Mouse (Mus musculus): ENCODE data around the gene D930048N14Rik. TPM values are rescaled to one million over a fixed set of nuclear protein-coding genes. Genes with fewer than 3 reads are reported as not detected.

D930048N14Rik gene
- polyA plus RNA-seq, 1 experiment from 2014 or later, result 1.00 TPM

DNA sequence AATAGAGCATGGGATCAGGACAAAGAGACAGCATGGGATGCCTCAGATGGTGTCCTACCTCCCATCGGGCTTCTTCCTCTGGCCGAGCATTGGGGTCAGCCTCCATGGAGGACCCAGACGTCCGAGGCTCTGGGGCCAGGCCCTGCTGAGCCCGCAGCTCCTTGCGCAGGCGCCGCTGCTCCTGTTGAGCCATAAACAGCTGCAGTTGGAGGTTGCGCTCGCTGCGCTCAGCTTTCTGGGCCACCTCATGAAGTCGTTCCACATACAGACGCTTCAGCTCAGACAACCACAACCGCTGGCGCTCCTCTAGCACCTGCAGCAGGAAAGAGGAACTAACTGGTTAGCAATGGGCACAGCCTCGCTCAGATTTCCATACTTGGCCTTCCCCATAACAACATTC lies 6.5 kb upstream of the D930048N14Rik start:
- WGBS, result 70% methylated on average over 16 of the region's 16 CpGs
- Histone ChIP-seq H3K27ac (peak overlapping the region; percentile 44; the same call in 1 of the 2 replicates), H3K9ac (peak overlapping the region; percentile 5; the same call in 1 of the 2 replicates), H3K4me1 (replicated peaks) (peaks cover 38% of the 10 kb centered on the region), H3K36me3 (peaks cover 10% of the 10 kb centered on the region; the same call in 1 of the 2 replicates), H3K4me2 (0 out of 2 replicates have a peak overlapping the region, but pooled peaks have one; percentile 29), H3K4me3 (no peak overlapping the region), H3K9me3 (replicated peaks) (no peaks in the 10 kb centered on the region), H3K27me3 (0 out of 2 replicates have a peak, but pooled peaks cover 4% of the 10 kb centered on the region)
- no peak for ATAC-seq (replicated peaks; ENCODE audit: insufficient number of reproducible peaks, insufficient read depth, low FRiP score, low read depth)

DNA sequence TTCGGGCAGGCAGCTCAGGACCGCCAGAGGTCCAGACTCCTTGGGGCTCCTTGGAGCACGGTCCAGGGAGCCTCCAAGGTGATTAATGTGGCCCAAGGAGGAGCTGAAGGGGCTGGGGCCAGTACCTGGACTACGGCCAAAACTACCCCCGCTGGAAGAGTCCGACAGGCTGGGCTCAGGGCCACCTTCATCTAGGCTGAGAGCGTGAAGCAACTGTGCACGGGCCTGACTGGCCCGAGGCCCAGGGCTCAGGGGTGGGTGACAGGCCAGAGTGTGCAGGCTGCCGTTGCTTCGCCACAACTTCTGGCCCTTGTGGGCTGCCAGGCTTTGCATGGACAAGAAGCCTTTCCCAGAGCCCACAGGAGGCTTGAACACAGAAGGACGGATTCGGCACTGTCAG lies 5.5 kb upstream of the D930048N14Rik start:
- no peak overlapping the region for H3K9ac ChIP-seq
- no peak for ATAC-seq (replicated peaks; ENCODE audit: insufficient number of reproducible peaks, insufficient read depth, low FRiP score, low read depth)
- H3K27ac ChIP-seq, result peak overlapping the region; percentile 4; the same call in 1 of the 2 replicates

DNA sequence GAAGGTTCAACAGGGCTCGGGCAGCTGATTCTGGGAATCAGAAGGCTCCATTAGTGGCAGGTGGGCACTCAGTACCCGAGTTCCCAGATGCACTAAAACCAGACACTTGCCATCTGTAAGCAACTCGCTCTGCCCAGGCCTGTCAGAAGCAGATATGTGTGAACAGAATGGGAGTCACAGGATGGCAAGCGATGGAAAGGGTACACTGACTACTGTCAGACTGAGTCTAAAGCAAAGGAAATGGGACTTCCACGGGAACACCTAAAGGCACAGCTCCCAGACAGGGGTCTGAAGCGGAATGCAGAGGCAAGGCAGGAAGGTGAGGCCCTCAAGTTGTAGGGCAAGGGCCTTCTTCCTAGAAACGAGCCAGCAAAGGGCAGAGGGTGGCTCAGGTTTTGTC lies 4.5 kb upstream of the D930048N14Rik start:
- Histone ChIP-seq H3K4me2 (0 out of 2 replicates have a peak overlapping the region, but pooled peaks have one; percentile 95), H3K4me1 (replicated peaks) (peaks cover 57% of the 10 kb centered on the region), H3K27me3 (0 out of 2 replicates have a peak, but pooled peaks cover 4% of the 10 kb centered on the region), H3K36me3 (peaks cover 10% of the 10 kb centered on the region; the same call in 1 of the 2 replicates), H3K27ac (peak overlapping the region; percentile 25), H3K9ac (no peak overlapping the region), H3K9me3 (replicated peaks) (no peaks in the 10 kb centered on the region), H3K4me3 (no peak overlapping the region)
- WGBS, result 82% methylated on average over 7 of the region's 7 CpGs
- no peak for ATAC-seq (replicated peaks; ENCODE audit: insufficient number of reproducible peaks, insufficient read depth, low FRiP score, low read depth)

More for the DNA sequence above, 5.5 kb upstream of the D930048N14Rik start:
- Histone ChIP-seq H3K4me1 (replicated peaks) (peaks cover 49% of the 10 kb centered on the region), H3K27me3 (0 out of 2 replicates have a peak, but pooled peaks cover 4% of the 10 kb centered on the region), H3K4me2 (no peak overlapping the region), H3K9me3 (replicated peaks) (no peaks in the 10 kb centered on the region), H3K4me3 (no peak overlapping the region), H3K36me3 (peaks cover 10% of the 10 kb centered on the region; the same call in 1 of the 2 replicates)
- 68% methylated on average over 13 of the region's 13 CpGs for WGBS

DNA sequence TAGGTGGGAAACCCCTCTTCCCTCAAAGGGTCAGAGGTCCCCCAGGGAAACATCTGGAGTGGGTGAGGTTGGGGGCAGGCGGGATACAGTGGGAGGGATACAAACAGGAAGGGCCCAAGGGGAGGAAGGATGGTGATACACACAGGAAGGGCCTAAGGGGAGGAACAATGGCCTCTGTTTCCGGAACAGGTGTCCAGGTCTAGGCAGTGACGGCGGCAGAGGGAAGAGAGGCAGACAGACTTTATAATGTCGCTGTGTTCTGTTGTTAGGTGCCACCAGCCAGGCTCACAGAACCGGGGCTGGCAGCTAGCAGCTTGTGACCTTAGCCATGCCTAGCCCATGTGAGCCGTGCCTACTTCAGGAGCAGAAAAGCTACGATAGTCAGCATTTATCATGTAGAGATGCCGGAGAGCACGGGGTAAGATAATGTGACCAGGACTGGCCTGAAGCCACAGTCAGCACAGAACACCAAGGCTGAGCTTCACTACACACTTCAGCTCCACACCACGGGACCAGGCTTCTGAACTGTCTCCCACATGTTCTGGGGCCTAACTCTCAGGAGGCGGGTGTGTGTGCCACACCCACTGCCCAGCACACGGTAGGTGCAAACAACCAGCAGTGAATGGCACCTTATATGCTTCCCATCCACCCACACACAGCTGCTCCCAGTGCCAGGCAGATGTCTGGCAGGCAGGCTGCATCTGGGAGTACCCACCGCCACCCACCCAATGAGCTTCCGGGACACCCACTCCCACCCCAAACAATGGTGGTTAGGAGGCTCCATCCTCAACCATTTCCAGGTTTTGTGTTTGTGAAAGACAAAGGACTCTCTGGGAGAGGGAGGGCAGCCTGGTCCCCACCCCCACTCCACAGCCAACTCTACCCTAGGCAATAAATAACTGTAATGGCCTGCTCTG lies 3.7 kb upstream of the D930048N14Rik start:
- no peak for ATAC-seq (replicated peaks; ENCODE audit: insufficient number of reproducible peaks, insufficient read depth, low FRiP score, low read depth)

DNA sequence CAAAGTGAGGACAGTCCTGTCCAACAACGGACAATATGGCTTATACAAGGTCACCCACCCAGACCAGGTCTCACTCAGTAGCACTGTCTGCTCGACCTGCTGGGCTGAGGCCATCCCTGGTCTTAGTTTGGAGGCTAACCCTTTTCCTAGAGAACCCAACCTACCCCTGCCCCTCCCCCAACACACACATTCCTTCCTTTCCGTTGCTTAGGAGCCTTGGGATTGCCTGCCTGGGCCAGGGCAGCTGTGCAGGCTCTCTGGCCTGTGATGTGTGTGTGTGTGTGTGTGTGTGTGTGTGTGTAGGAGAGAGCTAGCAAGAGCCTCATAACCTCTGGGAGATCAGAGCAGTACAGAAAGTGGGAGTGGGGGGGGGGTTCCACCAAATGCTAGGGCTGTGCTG lies 2.2 kb upstream of the D930048N14Rik start:
- Histone ChIP-seq H3K9ac (peak overlapping the region; percentile 85; the same call in 1 of the 2 replicates), H3K4me2 (peak overlapping the region; percentile 95), H3K9me3 (replicated peaks) (no peaks in the 10 kb centered on the region), H3K36me3 (peaks cover 6% of the 10 kb centered on the region; the same call in 1 of the 2 replicates), H3K4me1 (replicated peaks) (peaks cover 50% of the 10 kb centered on the region), H3K27me3 (0 out of 2 replicates have a peak, but pooled peaks cover 4% of the 10 kb centered on the region), H3K4me3 (peak overlapping the region; percentile 79), H3K27ac (peak overlapping the region; percentile 56)
- WGBS, result 30% methylated on average over 3 of the region's 3 CpGs
- no peak for ATAC-seq (replicated peaks; ENCODE audit: insufficient number of reproducible peaks, insufficient read depth, low FRiP score, low read depth)

More for the DNA sequence above, 3.7 kb upstream of the D930048N14Rik start:
- H3K4me2 ChIP-seq, result peak overlapping the region; percentile 95
- no peak overlapping the region for H3K9ac ChIP-seq
- 58% methylated on average over 15 of the region's 15 CpGs for WGBS
- H3K4me3 ChIP-seq, result peak overlapping the region; percentile 12; the same call in 1 of the 2 replicates
- peaks cover 57% of the 10 kb centered on the region for H3K4me1 ChIP-seq (replicated peaks)
- peaks cover 10% of the 10 kb centered on the region; the same call in 1 of the 2 replicates for H3K36me3 ChIP-seq
- 0 out of 2 replicates have a peak, but pooled peaks cover 4% of the 10 kb centered on the region for H3K27me3 ChIP-seq
- peak overlapping the region; percentile 68 for H3K27ac ChIP-seq
- no peaks in the 10 kb centered on the region for H3K9me3 ChIP-seq (replicated peaks)

DNA sequence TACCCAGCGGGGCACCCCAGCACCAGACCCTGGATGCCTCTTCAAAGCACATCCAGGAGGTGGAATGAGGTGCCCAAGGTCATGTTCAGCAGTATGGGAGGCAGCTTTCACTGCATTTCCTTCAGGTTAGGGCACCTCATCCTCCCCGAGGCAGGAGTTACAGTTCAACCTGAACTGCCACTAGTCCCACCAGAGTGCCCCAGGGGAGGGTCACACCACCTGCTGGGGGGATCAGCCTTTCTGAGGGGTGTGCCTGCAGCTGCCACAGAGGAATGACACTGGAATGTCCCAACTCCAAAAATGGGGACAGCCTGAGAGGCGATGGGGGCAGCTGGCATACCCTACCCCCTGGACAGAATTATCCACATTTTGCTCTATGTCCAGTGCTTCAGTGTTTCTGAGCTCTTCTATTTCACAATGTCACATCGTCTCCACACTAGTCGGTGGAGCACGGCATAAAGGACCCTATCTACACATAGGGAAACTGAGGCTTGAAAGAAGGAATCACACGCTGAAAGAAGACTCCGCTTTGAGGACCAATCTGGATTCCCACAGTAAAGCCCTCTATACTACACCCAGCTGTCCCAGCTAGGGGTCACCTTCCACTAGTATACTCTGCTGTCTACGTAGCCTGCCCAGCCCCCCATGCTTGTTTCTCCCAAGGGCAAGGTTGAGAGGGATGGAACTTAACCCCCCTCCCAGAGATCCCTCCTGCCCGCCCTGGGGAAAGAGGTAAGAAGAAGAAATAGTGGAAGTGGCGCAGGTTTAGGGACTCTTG lies 1.5 kb upstream of the D930048N14Rik start:
- whole genome bisulfite sequencing, result 39% methylated on average over 11 of the region's 11 CpGs
- ATAC-seq (replicated peaks; ENCODE audit: insufficient number of reproducible peaks, insufficient read depth, low FRiP score, low read depth), result no peak

DNA sequence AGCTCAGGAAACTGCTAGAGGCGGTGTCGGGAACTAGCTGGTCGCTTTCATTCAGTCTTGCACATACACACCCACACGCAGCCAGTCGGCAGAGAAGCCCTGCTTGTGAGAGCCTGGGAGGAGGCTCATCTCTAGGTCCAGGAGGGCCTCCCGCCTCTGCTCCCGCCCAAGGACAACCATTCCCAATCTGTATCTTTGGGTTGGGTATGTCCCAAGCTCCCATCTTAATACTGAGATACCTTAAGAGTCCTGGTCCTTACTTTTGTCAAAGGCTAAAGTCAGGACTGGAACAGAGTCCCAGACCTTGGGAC lies 910 bp upstream of the D930048N14Rik start:
- whole genome bisulfite sequencing, result 7% methylated on average over 7 of the region's 7 CpGs
- H3K4me1 ChIP-seq (replicated peaks), result peaks cover 47% of the 10 kb centered on the region
- no peak for ATAC-seq (replicated peaks; ENCODE audit: insufficient number of reproducible peaks, insufficient read depth, low FRiP score, low read depth)
- peak overlapping the region; percentile 79 for H3K4me3 ChIP-seq
- peak overlapping the region; percentile 95 for H3K4me2 ChIP-seq
- no peaks in the 10 kb centered on the region; the same call in 1 of the 2 replicates for H3K36me3 ChIP-seq
- no peaks in the 10 kb centered on the region for H3K9me3 ChIP-seq (replicated peaks)
- H3K9ac ChIP-seq, result peak overlapping the region; percentile 85
- H3K27me3 ChIP-seq, result no peaks in the 10 kb centered on the region
- H3K27ac ChIP-seq, result peak overlapping the region; percentile 56

More for the DNA sequence above, 1.5 kb upstream of the D930048N14Rik start:
- Histone ChIP-seq H3K36me3 (peaks cover 3% of the 10 kb centered on the region; the same call in 1 of the 2 replicates), H3K9ac (peak overlapping the region; percentile 85), H3K4me2 (peak overlapping the region; percentile 95), H3K4me1 (replicated peaks) (peaks cover 47% of the 10 kb centered on the region), H3K4me3 (peak overlapping the region; percentile 79), H3K9me3 (replicated peaks) (no peaks in the 10 kb centered on the region), H3K27ac (peak overlapping the region; percentile 56), H3K27me3 (0 out of 2 replicates have a peak, but pooled peaks cover 4% of the 10 kb centered on the region)

DNA sequence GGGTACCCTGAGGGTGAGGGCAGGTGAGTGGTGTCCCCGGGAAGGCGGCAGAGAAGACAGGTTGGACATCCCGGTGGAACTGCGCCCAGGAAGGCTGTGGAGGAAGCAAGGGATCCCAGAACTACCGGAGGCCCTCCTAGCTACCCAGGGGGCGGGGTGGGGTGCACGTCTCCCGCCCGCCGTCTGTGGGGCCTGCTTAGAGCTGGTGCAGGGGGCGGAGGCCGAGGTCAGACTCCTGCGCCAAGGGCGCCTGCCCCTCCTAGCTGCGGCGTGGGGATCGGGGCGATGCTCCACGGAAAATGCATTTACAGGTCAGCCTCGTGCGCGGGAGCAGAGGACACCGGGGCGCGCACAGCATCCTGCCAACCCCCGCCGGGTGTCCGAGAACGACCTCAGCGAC lies 493 bp upstream of the D930048N14Rik start:
- peak overlapping the region; percentile 56 for H3K27ac ChIP-seq
- WGBS, result 1% methylated on average over 30 of the region's 30 CpGs
- no peaks in the 10 kb centered on the region; the same call in 1 of the 2 replicates for H3K36me3 ChIP-seq
- H3K4me2 ChIP-seq, result peak overlapping the region; percentile 95
- no peaks in the 10 kb centered on the region for H3K27me3 ChIP-seq
- H3K9me3 ChIP-seq (replicated peaks), result no peaks in the 10 kb centered on the region
- H3K4me3 ChIP-seq, result peak overlapping the region; percentile 79
- H3K4me1 ChIP-seq (replicated peaks), result peaks cover 45% of the 10 kb centered on the region
- ATAC-seq (replicated peaks; ENCODE audit: insufficient number of reproducible peaks, insufficient read depth, low FRiP score, low read depth), result peak; percentile 6; the same call in 1 of the 2 replicates
- peak overlapping the region; percentile 85 for H3K9ac ChIP-seq

DNA sequence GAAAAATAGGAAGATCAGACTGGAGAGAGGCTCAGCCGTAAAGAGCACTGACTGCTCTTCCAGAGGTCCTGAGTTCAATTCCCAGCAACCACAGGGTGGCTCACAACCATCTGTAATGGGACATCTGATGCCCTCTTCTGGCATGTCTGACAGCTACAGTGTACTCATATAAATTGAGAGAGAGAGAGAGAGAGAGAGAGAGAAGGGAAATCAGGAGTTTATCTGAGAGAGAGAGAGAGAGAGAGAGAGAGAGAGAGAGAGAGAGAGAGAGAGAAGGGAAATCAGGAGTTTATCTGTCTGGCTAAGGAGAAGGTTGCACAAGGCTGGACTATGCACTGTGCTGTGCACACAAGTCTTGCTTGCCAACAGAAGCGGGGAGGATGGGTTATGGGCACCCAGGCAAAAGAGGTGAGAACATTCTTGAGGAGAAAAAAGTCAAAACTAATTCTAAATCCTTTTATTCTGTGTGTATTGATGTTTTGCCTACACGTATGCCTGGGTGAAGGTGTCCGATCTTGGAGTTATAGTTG lies 2.2 kb downstream of the D930048N14Rik start:
- Histone ChIP-seq H3K4me1 (replicated peaks) (peaks cover 30% of the 10 kb centered on the region), H3K27me3 (no peaks in the 10 kb centered on the region), H3K36me3 (no peaks in the 10 kb centered on the region), H3K4me2 (no peak overlapping the region), H3K4me3 (no peak overlapping the region), H3K9me3 (replicated peaks) (no peaks in the 10 kb centered on the region), H3K9ac (no peak overlapping the region), H3K27ac (no peak overlapping the region)
- 93% methylated on average over 4 of the region's 4 CpGs for WGBS
- ATAC-seq (replicated peaks; ENCODE audit: insufficient number of reproducible peaks, insufficient read depth, low FRiP score, low read depth), result no peak

DNA sequence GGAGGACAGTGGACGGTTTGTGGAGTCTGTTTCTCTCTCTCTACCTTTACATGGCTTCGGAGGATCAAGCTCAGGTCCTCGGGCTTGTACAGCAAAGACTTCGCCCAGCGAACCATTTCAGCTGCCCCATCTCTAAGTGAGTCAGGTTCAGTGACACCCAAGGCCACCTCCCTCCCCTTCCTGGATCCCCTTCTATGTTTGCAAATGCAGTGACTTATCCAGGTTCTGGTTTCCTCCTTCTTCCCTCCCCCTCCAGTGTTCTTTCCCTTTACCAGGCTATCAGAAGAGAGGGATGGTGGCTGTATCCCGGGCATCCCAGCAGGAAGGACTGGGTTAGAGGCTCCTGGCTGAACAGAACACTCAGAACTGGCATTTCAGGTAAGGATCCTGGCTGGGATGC lies 3.0 kb downstream of the D930048N14Rik start:
- Histone ChIP-seq H3K4me3 (no peak overlapping the region), H3K27ac (no peak overlapping the region), H3K9ac (no peak overlapping the region), H3K4me2 (no peak overlapping the region), H3K27me3 (no peaks in the 10 kb centered on the region), H3K9me3 (replicated peaks) (no peaks in the 10 kb centered on the region), H3K36me3 (no peaks in the 10 kb centered on the region), H3K4me1 (replicated peaks) (peaks cover 26% of the 10 kb centered on the region)
- WGBS, result 82% methylated on average over 6 of the region's 6 CpGs
- ATAC-seq (replicated peaks; ENCODE audit: insufficient number of reproducible peaks, insufficient read depth, low FRiP score, low read depth), result no peak

Measured in heart, embryonic 15.5 days (tissue).